Mouse (Mus musculus): ENCODE measurements at regions not wholly inside any gene's neighbourhood (a gene's known extent, or its start where the extent isn't known, plus 50 kb on each side); places are given as distances from the start of the nearest gene placed in this dataset.

DNA sequence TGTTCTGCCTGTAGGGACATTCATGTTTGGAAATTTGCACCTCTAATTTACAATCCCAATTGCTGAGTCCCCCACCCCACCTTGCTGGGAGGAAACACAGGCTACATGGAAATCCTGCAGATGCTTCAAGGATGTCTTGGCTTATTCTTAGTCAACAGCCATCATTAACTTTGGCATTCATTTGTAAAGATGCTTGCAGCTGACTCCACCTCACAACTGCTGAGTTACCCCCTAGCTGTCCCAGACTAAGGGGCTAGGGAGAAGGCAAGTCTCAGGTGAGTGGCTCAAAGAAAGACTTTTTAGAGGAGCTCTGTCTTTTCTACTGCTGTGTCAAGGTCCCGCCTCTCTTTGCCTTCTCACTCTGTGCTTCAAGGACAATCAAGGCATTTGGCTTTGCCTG, 160.7 kb upstream of the Arrdc4 start:
- 88% methylated on average over 1 of the region's 1 CpGs for WGBS
- ATAC-seq (ENCODE audit: low read depth): no peak
- Histone ChIP-seq H3K36me3 (ENCODE audit: control insufficient read depth, insufficient read depth, low read length) (no peaks in the 10 kb centered on the region), H3K27me3 (replicated peaks; ENCODE audit: control insufficient read depth, insufficient read depth, low read length) (no peaks in the 10 kb centered on the region), H3K9ac (ENCODE audit: low read depth, low read length) (no peak overlapping the region), H3K4me1 (ENCODE audit: control insufficient read depth, insufficient read depth, low read length) (no peaks in the 10 kb centered on the region), H3K9me3 (ENCODE audit: control insufficient read depth, low read length) (no peaks in the 10 kb centered on the region), H3K4me2 (ENCODE audit: low read depth, low read length) (no peak overlapping the region), H3K4me3 (ENCODE audit: low read depth, low read length) (no peak overlapping the region), H3K27ac (replicated peaks; ENCODE audit: low read depth, low read length) (no peak overlapping the region)
- DNase-seq (ENCODE audit: low spot score): no peak

- Histone ChIP-seq H3K9ac (ENCODE audit: low read depth, low read length) (no peak overlapping the region), H3K4me1 (ENCODE audit: control insufficient read depth, insufficient read depth, low read length) (no peaks in the 10 kb centered on the region), H3K36me3 (ENCODE audit: control insufficient read depth, insufficient read depth, low read length) (no peaks in the 10 kb centered on the region), H3K4me2 (ENCODE audit: low read depth, low read length) (no peak overlapping the region), H3K9me3 (ENCODE audit: control insufficient read depth, low read length) (no peaks in the 10 kb centered on the region), H3K4me3 (ENCODE audit: low read depth, low read length) (no peak overlapping the region), H3K27me3 (replicated peaks; ENCODE audit: control insufficient read depth, insufficient read depth, low read length) (no peaks in the 10 kb centered on the region), H3K27ac (replicated peaks; ENCODE audit: low read depth, low read length) (no peak overlapping the region)
- DNase-seq (ENCODE audit: low spot score) (no peak), ATAC-seq (ENCODE audit: low read depth) (no peak)
- 51% methylated on average over 1 of the region's 1 CpGs for WGBS
Measured at GRCm38 (mm10) chr7:68908401-68908834, 159.4 kb upstream of the Arrdc4 start.

DNA sequence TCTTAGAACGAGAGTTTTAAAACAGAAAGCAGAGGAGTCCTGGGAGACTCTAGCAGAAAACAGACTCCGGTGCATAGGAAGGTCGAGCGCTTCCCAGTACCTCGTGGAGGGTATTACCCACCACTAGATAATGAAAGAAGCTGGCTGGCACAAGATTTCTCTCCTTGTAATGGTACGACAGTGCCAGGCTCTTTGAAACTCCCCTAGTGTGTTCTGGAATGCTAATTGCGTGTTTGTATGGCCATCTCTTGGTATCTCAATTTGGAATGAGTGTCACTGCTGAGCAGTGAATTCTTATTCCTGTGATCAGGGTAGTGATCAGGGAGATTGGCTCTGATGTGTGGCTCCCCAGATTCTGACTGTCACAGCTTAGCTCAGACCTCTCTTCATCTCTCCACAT, 158.8 kb upstream of the Arrdc4 start:
- Histone ChIP-seq H3K27ac (replicated peaks; ENCODE audit: low read depth, low read length) (no peak overlapping the region), H3K4me1 (ENCODE audit: control insufficient read depth, insufficient read depth, low read length) (no peaks in the 10 kb centered on the region), H3K4me3 (ENCODE audit: low read depth, low read length) (no peak overlapping the region), H3K27me3 (replicated peaks; ENCODE audit: control insufficient read depth, insufficient read depth, low read length) (no peaks in the 10 kb centered on the region), H3K36me3 (ENCODE audit: control insufficient read depth, insufficient read depth, low read length) (no peaks in the 10 kb centered on the region), H3K4me2 (ENCODE audit: low read depth, low read length) (no peak overlapping the region), H3K9ac (ENCODE audit: low read depth, low read length) (no peak overlapping the region), H3K9me3 (ENCODE audit: control insufficient read depth, low read length) (no peaks in the 10 kb centered on the region)
- no peak for ATAC-seq (ENCODE audit: low read depth)
- WGBS: 77% methylated on average over 7 of the region's 7 CpGs
- DNase-seq (ENCODE audit: low spot score): no peak

DNA sequence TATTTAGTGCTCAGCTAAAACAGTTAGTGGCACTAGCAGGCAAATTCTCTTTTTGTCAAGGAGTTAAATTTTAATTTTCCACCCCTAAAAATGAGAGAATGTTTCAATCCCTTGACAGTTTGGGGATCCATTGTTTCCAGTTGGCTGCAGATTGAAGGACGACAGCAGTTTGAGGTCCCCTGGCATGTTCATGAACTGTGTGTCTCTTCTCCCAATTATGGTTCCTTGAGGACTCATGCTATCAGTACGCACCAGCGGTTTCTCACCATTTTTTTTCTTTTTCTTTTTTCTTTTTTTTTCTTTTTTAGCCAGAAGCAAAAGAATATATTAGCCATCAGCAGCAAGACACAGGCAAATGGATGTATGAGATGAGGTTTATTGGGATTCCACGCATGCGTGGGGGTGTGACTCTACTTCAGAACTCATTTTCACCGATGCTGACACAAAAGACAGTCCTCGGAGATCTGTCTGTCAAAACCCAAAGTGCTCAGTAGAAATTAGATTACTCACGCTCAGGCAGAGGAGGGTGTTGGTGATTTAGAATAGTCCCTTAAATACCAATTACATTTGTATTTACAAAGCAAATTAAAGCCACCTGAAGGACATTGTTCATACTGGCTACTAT, 157.8 kb upstream of the Arrdc4 start:
- Histone ChIP-seq H3K27ac (replicated peaks; ENCODE audit: low read depth, low read length) (no peak overlapping the region), H3K4me1 (ENCODE audit: control insufficient read depth, insufficient read depth, low read length) (no peaks in the 10 kb centered on the region), H3K9ac (ENCODE audit: low read depth, low read length) (no peak overlapping the region), H3K27me3 (replicated peaks; ENCODE audit: control insufficient read depth, insufficient read depth, low read length) (no peaks in the 10 kb centered on the region), H3K4me3 (ENCODE audit: low read depth, low read length) (no peak overlapping the region), H3K9me3 (ENCODE audit: control insufficient read depth, low read length) (no peaks in the 10 kb centered on the region), H3K36me3 (ENCODE audit: control insufficient read depth, insufficient read depth, low read length) (no peaks in the 10 kb centered on the region), H3K4me2 (ENCODE audit: low read depth, low read length) (no peak overlapping the region)
- 73% methylated on average over 8 of the region's 8 CpGs for WGBS
- DNase-seq (ENCODE audit: low spot score) (no peak), ATAC-seq (ENCODE audit: low read depth) (no peak)

DNA sequence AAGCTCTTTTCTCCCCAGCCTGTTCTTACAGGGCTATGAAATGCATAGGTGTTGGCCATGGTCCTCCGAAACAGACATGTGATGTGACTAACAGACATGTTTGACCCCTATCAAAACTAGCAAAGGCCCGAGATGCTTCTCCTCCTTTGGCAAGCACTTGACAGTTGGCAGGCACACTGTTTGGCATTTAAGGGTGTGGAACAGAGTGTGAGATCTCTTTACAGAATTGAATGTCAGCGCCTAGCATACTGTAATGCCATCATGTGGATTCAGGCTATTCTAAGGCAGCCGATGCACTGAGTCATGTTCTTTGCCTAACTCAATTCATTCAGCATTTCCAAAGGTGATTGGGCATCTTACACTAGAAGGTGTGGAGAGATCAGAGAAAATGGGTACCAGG, 156.8 kb upstream of the Arrdc4 start:
- Histone ChIP-seq H3K27ac (replicated peaks; ENCODE audit: low read depth, low read length) (no peak overlapping the region), H3K9ac (ENCODE audit: low read depth, low read length) (no peak overlapping the region), H3K9me3 (ENCODE audit: control insufficient read depth, low read length) (no peaks in the 10 kb centered on the region), H3K4me2 (ENCODE audit: low read depth, low read length) (no peak overlapping the region), H3K36me3 (ENCODE audit: control insufficient read depth, insufficient read depth, low read length) (no peaks in the 10 kb centered on the region), H3K4me3 (ENCODE audit: low read depth, low read length) (no peak overlapping the region), H3K4me1 (ENCODE audit: control insufficient read depth, insufficient read depth, low read length) (no peaks in the 10 kb centered on the region), H3K27me3 (replicated peaks; ENCODE audit: control insufficient read depth, insufficient read depth, low read length) (no peaks in the 10 kb centered on the region)
- ATAC-seq (ENCODE audit: low read depth) (no peak), DNase-seq (ENCODE audit: low spot score) (no peak)
- 86% methylated on average over 4 of the region's 4 CpGs for WGBS

- ATAC-seq (ENCODE audit: low read depth) (no peak), DNase-seq (ENCODE audit: low spot score) (no peak)
- H3K9me3 ChIP-seq (ENCODE audit: control insufficient read depth, low read length): no peaks in the 10 kb centered on the region
- H3K4me3 ChIP-seq (ENCODE audit: low read depth, low read length): no peak overlapping the region
- H3K36me3 ChIP-seq (ENCODE audit: control insufficient read depth, insufficient read depth, low read length): no peaks in the 10 kb centered on the region
- H3K4me2 ChIP-seq (ENCODE audit: low read depth, low read length): no peak overlapping the region
- H3K4me1 ChIP-seq (ENCODE audit: control insufficient read depth, insufficient read depth, low read length): no peaks in the 10 kb centered on the region
- H3K27me3 ChIP-seq (replicated peaks; ENCODE audit: control insufficient read depth, insufficient read depth, low read length): no peaks in the 10 kb centered on the region
- no peak overlapping the region for H3K9ac ChIP-seq (ENCODE audit: low read depth, low read length)
- H3K27ac ChIP-seq (replicated peaks; ENCODE audit: low read depth, low read length): no peak overlapping the region
Measured at GRCm38 (mm10) chr7:68886173-68886572, 137.1 kb upstream of the Arrdc4 start.

- no peak overlapping the region for H3K4me3 ChIP-seq (ENCODE audit: low read depth, low read length)
- 54% methylated on average over 5 of the region's 5 CpGs for WGBS
- H3K27me3 ChIP-seq (replicated peaks; ENCODE audit: control insufficient read depth, insufficient read depth, low read length): no peaks in the 10 kb centered on the region
- H3K4me1 ChIP-seq (ENCODE audit: control insufficient read depth, insufficient read depth, low read length): no peaks in the 10 kb centered on the region
- ATAC-seq (ENCODE audit: low read depth) (no peak), DNase-seq (ENCODE audit: low spot score) (no peak)
- H3K27ac ChIP-seq (replicated peaks; ENCODE audit: low read depth, low read length): no peak overlapping the region
- no peaks in the 10 kb centered on the region for H3K36me3 ChIP-seq (ENCODE audit: control insufficient read depth, insufficient read depth, low read length)
- 0 out of 2 replicates have a peak, but pooled peaks cover 4% of the 10 kb centered on the region for H3K9me3 ChIP-seq (ENCODE audit: control insufficient read depth, low read length)
- H3K9ac ChIP-seq (ENCODE audit: low read depth, low read length): no peak overlapping the region
- H3K4me2 ChIP-seq (ENCODE audit: low read depth, low read length): no peak overlapping the region
Measured at GRCm38 (mm10) chr7:68873008-68873407, 124.0 kb upstream of the Arrdc4 start.

DNA sequence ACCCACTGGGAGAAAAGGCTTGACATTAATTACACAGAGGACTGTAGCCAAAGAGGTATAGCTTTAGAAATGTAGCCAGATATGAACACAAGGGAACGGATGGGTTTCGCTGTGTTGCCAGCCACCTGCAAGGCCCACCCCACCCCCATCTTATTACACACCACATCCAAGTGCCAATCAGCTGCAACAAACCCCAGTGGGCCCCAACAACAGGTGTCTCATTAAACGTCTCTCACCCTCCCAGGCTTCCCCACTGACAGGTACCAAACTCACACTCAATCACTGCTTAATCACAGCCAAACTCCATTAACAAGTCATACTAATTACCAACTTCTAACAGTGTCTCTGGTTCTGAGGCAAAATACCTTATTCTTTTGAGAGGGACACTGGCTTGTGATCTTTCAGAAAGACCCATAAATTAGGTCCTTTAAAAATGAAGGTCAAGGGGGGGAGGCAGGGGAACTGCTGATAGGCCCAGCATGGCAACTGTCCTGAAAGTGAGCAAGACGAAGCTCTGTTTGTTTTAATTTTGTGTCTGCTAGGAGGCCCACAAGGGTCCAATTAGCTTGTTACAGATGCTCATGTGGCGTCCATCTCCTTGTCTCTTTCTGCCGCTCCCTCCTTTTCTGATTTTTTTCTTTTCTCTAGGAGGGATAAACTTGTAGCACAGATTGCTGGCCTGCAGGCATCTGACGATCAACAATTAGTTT, 115.4 kb upstream of the Arrdc4 start:
- ATAC-seq (ENCODE audit: low read depth) (no peak), DNase-seq (ENCODE audit: low spot score) (no peak)
- no peak overlapping the region for H3K4me2 ChIP-seq (ENCODE audit: low read depth, low read length)
- H3K4me3 ChIP-seq (ENCODE audit: low read depth, low read length): no peak overlapping the region
- H3K4me1 ChIP-seq (ENCODE audit: control insufficient read depth, insufficient read depth, low read length): no peaks in the 10 kb centered on the region
- WGBS: 38% methylated on average over 7 of the region's 7 CpGs
- H3K9me3 ChIP-seq (ENCODE audit: control insufficient read depth, low read length): no peaks in the 10 kb centered on the region
- H3K27ac ChIP-seq (replicated peaks; ENCODE audit: low read depth, low read length): no peak overlapping the region
- H3K9ac ChIP-seq (ENCODE audit: low read depth, low read length): no peak overlapping the region
- no peaks in the 10 kb centered on the region; the same call in 1 of the 2 replicates for H3K27me3 ChIP-seq (replicated peaks; ENCODE audit: control insufficient read depth, insufficient read depth, low read length)
- no peaks in the 10 kb centered on the region for H3K36me3 ChIP-seq (ENCODE audit: control insufficient read depth, insufficient read depth, low read length)
